Mouse (Mus musculus): Measurements from ENCODE around the gene Gbgt1.

- TF ChIP-seq POLR2A (IDR thresholded peaks at IDR 0.05; ENCODE audit: extremely low read depth, insufficient read depth, low read length) (no peak), CTCF (IDR thresholded peaks at IDR 0.05; ENCODE audit: low read depth, low read length) (no peak)
These were observed 9.1 kb downstream of the Gbgt1 start, which contains the start of gene Gm10134 for GRCm38 (mm10) chr2:28505795-28506194.

All from liver, adult 2 months (tissue).